Mouse (Mus musculus) myocyte (in vitro differentiated cells): ENCODE measurements around the gene AB124611. TPM values are rescaled to one million over a fixed set of nuclear protein-coding genes. Genes with fewer than 3 reads are reported as not detected.

ENCODE experiments used
- H3K27me3 ChIP-seq: one replicate; pipeline ENCODE4 v1.6.1; 2011; ENCODE audit not compliant: control insufficient read depth, insufficient read depth, insufficient read length
- H3K36me3 ChIP-seq: one replicate; pipeline ENCODE4 v1.6.1; 2011; ENCODE audit not compliant: control insufficient read depth, insufficient read depth
- H3K4me2 ChIP-seq: one replicate; pipeline ENCODE4 v1.6.1; 2011; ENCODE audit warnings: low read depth, control low read depth
- H3K4me3 ChIP-seq: one replicate; pipeline ENCODE4 v1.5.1; 2011; ENCODE audit warnings: mild to moderate bottlenecking, control low read depth, moderate library complexity
- H3K79me2 ChIP-seq: one replicate; pipeline ENCODE4 v1.6.1; 2011; ENCODE audit not compliant: control insufficient read depth, insufficient read depth
- H3ac ChIP-seq: one replicate; pipeline ENCODE4 v1.6.1; 2011; ENCODE audit not compliant: control insufficient read depth, insufficient read length
- CEBPB ChIP-seq: IDR thresholded peaks from 2 replicates; pipeline ENCODE4 v1.6.1; 2011; ENCODE audit warnings: mild to moderate bottlenecking, moderate library complexity; ENCODE audit not compliant: poor library complexity, insufficient read depth, severe bottlenecking
- E2F4 ChIP-seq: IDR thresholded peaks from one replicate; pipeline ENCODE4 v1.6.1; 2011; ENCODE audit warnings: mild to moderate bottlenecking, control low read depth, moderate library complexity; ENCODE audit not compliant: insufficient read depth
- MAX ChIP-seq: IDR thresholded peaks from one replicate; pipeline ENCODE4 v1.6.1; 2011; ENCODE audit warnings: low read depth, mild to moderate bottlenecking, control low read depth
- MYOD1 ChIP-seq, 3 experiments: IDR thresholded peaks; one replicate each; pipeline ENCODE4 v1.6.1; 2011; ENCODE audit warnings: control low read depth in 2 of 3, low read depth in 2 of 3, mild to moderate bottlenecking in 2 of 3, moderate library complexity in 1 of 3; ENCODE audit not compliant: insufficient read length in 2 of 3, control insufficient read depth in 1 of 3
- MYOG ChIP-seq, 3 experiments: IDR thresholded peaks; one replicate each; pipeline ENCODE4 v1.6.1; 2011; ENCODE audit warnings: control low read depth in 2 of 3, low read depth in 2 of 3, mild to moderate bottlenecking in 2 of 3; ENCODE audit not compliant: insufficient read length in 2 of 3, control insufficient read depth in 1 of 3, insufficient read depth in 1 of 3
- POLR2A ChIP-seq: IDR thresholded peaks from one replicate; pipeline ENCODE4 v1.6.1; 2011; ENCODE audit warnings: low read depth, mild to moderate bottlenecking, control low read depth, moderate library complexity; ENCODE audit not compliant: insufficient read length
- POLR2AphosphoS2 ChIP-seq: IDR thresholded peaks from one replicate; pipeline ENCODE4 v1.6.1; 2011; ENCODE audit warnings: low read depth, control low read depth; ENCODE audit not compliant: insufficient read length
- REST ChIP-seq: IDR thresholded peaks from one replicate; pipeline ENCODE4 v1.6.1; 2011; ENCODE audit warnings: mild to moderate bottlenecking, control low read depth, moderate library complexity; ENCODE audit not compliant: insufficient read depth, insufficient read length
- SRF ChIP-seq: IDR thresholded peaks from one replicate; pipeline ENCODE4 v1.6.1; 2011; ENCODE audit warnings: low read depth; ENCODE audit not compliant: control insufficient read depth, insufficient read length
- TCF12 ChIP-seq: IDR thresholded peaks from one replicate; pipeline ENCODE4 v1.6.1; 2011; ENCODE audit warnings: mild to moderate bottlenecking, control low read depth; ENCODE audit not compliant: poor library complexity, insufficient read depth, severe bottlenecking
- TCF3 ChIP-seq: IDR thresholded peaks from one replicate; pipeline ENCODE4 v1.6.1; 2011; ENCODE audit warnings: low read depth, control low read depth; ENCODE audit not compliant: insufficient read length
- USF1 ChIP-seq: IDR thresholded peaks from one replicate; pipeline ENCODE4 v1.6.1; 2011; ENCODE audit warnings: low read depth, mild to moderate bottlenecking, control low read depth, moderate library complexity
- polyA plus RNA-seq: library from polyadenylated mRNA; unstranded; fragments of >200 nt; fragmentation: generic; extraction: Trizol; gene quantifications from one replicate; pipeline ENCODE4 v1.2.1, GENCODE M21; 2012; ENCODE audit warnings: missing spikeins

The AB124611 gene
- polyA plus RNA-seq, 1 experiment, result 0.22 TPM

- Histone ChIP-seq H3K4me2 (no peak overlapping the region), H3K27me3 (no peaks in the 10 kb centered on the region), H3K4me3 (no peak overlapping the region), H3ac (no peak overlapping the region), H3K79me2 (peaks cover 92% of the 10 kb centered on the region), H3K36me3 (peaks cover 4% of the 10 kb centered on the region)
- no peak for TF ChIP-seq MYOD1 (IDR thresholded peaks at IDR 0.05; ENCODE audit: control insufficient read depth in 1 of 3, insufficient read length in 2 of 3, low read depth in 2 of 3)
These were observed 27.8 kb downstream of the AB124611 start for GRCm38 (mm10) chr9:21553607-21554273.

GRCm38 (mm10) chr9:21555198-21555742, 29.3 kb downstream of the AB124611 start:
- Histone ChIP-seq H3K27me3 (no peaks in the 10 kb centered on the region), H3ac (no peak overlapping the region), H3K4me2 (no peak overlapping the region), H3K4me3 (no peak overlapping the region), H3K36me3 (peaks cover 4% of the 10 kb centered on the region), H3K79me2 (peaks cover 89% of the 10 kb centered on the region)
- TF ChIP-seq MYOG (IDR thresholded peaks at IDR 0.05; ENCODE audit: control insufficient read depth in 1 of 3, insufficient read depth in 1 of 3, insufficient read length in 2 of 3, low read depth in 2 of 3) (no peak), SRF (no peak), POLR2AphosphoS2 (no peak), E2F4 (no peak), TCF12 (no peak), REST (no peak), USF1 (no peak), CEBPB (no peak), MAX (no peak), TCF3 (no peak), MYOD1 (IDR thresholded peaks at IDR 0.05; ENCODE audit: control insufficient read depth in 1 of 3, insufficient read length in 2 of 3, low read depth in 2 of 3) (no peak), POLR2A (no peak)

- no peak overlapping the region for H3ac ChIP-seq
- TF ChIP-seq TCF12 (no peak), MYOD1 (IDR thresholded peaks at IDR 0.05; ENCODE audit: control insufficient read depth in 1 of 3, insufficient read length in 2 of 3, low read depth in 2 of 3) (no peak), REST (no peak), POLR2AphosphoS2 (no peak), SRF (no peak), MYOG (IDR thresholded peaks at IDR 0.05; ENCODE audit: control insufficient read depth in 1 of 3, insufficient read depth in 1 of 3, insufficient read length in 2 of 3, low read depth in 2 of 3) (no peak), USF1 (no peak), MAX (no peak), POLR2A (no peak), E2F4 (no peak), TCF3 (no peak), CEBPB (no peak)
- H3K4me3 ChIP-seq, result no peak overlapping the region
- H3K27me3 ChIP-seq, result no peaks in the 10 kb centered on the region
- H3K79me2 ChIP-seq, result peaks cover 90% of the 10 kb centered on the region
- H3K36me3 ChIP-seq, result peaks cover 3% of the 10 kb centered on the region
- H3K4me2 ChIP-seq, result no peak overlapping the region
These were observed 31.0 kb downstream of the AB124611 start for GRCm38 (mm10) chr9:21556996-21557395.

GRCm38 (mm10) chr9:21557556-21557955, 31.6 kb downstream of the AB124611 start:
- Histone ChIP-seq H3K36me3 (no peaks in the 10 kb centered on the region), H3K27me3 (no peaks in the 10 kb centered on the region), H3ac (no peak overlapping the region), H3K79me2 (peaks cover 90% of the 10 kb centered on the region), H3K4me3 (no peak overlapping the region), H3K4me2 (no peak overlapping the region)
- TF ChIP-seq E2F4, result no peak
- no peak for TF ChIP-seq TCF3
- no peak for TF ChIP-seq POLR2AphosphoS2
- TF ChIP-seq MYOD1 (IDR thresholded peaks at IDR 0.05; ENCODE audit: control insufficient read depth in 1 of 3, insufficient read length in 2 of 3, low read depth in 2 of 3), result no peak
- TF ChIP-seq POLR2A, result no peak
- no peak for TF ChIP-seq TCF12
- no peak for TF ChIP-seq REST
- TF ChIP-seq SRF, result no peak
- TF ChIP-seq MAX, result no peak

- H3K36me3 ChIP-seq, result no peaks in the 10 kb centered on the region
- peaks cover 90% of the 10 kb centered on the region for H3K79me2 ChIP-seq
- no peak for TF ChIP-seq MAX
- H3K4me2 ChIP-seq, result no peak overlapping the region
- H3ac ChIP-seq, result no peak overlapping the region
- H3K27me3 ChIP-seq, result no peaks in the 10 kb centered on the region
- H3K4me3 ChIP-seq, result no peak overlapping the region
These were observed 32.4 kb downstream of the AB124611 start for GRCm38 (mm10) chr9:21558366-21558765.
